Mouse (Mus musculus): ENCODE results near the gene Cwh43. TPM values are rescaled to one million over a fixed set of nuclear protein-coding genes. Genes with fewer than 3 reads are reported as not detected.

The Cwh43 gene
- polyA plus RNA-seq, 1 experiment from 2014 or later, result 0.32 TPM

- Histone ChIP-seq H3K36me3 (no peaks in the 10 kb centered on the region), H3K27ac (replicated peaks) (peak overlapping the region; percentile 98), H3K9ac (peak overlapping the region; percentile 85), H3K4me1 (replicated peaks) (peaks cover 38% of the 10 kb centered on the region), H3K4me2 (peak overlapping the region; percentile 88), H3K27me3 (no peaks in the 10 kb centered on the region), H3K9me3 (no peaks in the 10 kb centered on the region), H3K4me3 (peak overlapping the region; percentile 94)
- WGBS, result under 1% methylated on average over 37 of the region's 37 CpGs
- peak; percentile 94 for ATAC-seq (ENCODE audit: low read depth)
These were observed 84.8 kb downstream of the Cwh43 start for GRCm38 (mm10) chr5:73490596-73491073.

DNA sequence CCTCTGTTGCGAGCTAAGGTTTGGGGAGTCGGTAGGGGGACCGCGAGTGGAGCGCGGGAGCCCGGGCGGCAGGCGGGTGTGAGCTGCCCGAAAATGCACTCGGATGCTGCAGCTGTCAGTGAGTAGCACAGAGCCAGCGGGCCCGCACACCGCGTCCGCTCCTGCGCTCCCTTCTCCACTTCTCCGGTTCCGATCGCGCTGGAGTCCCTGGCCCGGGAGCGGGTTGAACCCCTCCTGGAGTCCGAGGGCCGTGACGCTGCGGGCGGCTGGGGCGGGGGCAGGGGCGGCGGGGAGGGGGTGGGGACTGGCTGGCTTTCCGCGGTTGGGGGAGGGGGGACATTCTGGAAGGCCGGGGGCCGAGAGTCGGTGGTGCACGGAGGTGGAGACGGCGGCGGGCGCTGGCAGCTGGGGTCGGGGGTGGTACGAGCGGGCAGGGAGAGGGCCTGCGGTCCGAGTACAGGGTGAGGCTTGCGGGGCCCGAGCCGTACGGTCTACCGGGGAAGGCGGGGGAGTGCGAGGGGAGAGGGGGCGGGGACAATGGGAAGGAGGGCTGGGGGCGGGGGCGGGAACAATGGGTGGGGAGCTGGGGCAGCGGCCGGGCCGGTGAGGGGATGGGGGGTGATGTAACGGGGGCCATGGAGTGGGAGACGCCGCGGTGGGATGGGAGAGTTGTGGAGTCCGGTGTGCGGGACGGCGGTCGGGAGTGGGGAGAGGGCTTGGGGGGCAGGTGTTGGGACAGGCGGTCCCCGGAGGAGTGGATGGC, 85.4 kb downstream of the Cwh43 start:
- peak; percentile 68 for ATAC-seq (ENCODE audit: low read depth)
- Histone ChIP-seq H3K27ac (replicated peaks) (peak overlapping the region; percentile 98), H3K36me3 (no peaks in the 10 kb centered on the region), H3K4me3 (peak overlapping the region; percentile 94), H3K9me3 (no peaks in the 10 kb centered on the region), H3K4me2 (peak overlapping the region; percentile 88), H3K4me1 (replicated peaks) (peaks cover 35% of the 10 kb centered on the region), H3K27me3 (no peaks in the 10 kb centered on the region), H3K9ac (peak overlapping the region; percentile 85)
- under 1% methylated on average over 66 of the region's 70 CpGs for WGBS

- Histone ChIP-seq H3K4me1 (replicated peaks) (peaks cover 35% of the 10 kb centered on the region), H3K9me3 (no peaks in the 10 kb centered on the region), H3K4me3 (peak overlapping the region; percentile 94), H3K27ac (replicated peaks) (peak overlapping the region; percentile 98), H3K4me2 (peak overlapping the region; percentile 88), H3K9ac (peak overlapping the region; percentile 85), H3K36me3 (no peaks in the 10 kb centered on the region), H3K27me3 (no peaks in the 10 kb centered on the region)
- 0% methylated on average over 55 of the region's 59 CpGs for WGBS
- peak; percentile 59 for ATAC-seq (ENCODE audit: low read depth)
These were observed 86.2 kb downstream of the Cwh43 start for GRCm38 (mm10) chr5:73491837-73492720.

GRCm38 (mm10) chr5:73497401-73497800, 91.5 kb downstream of the Cwh43 start:
- no peaks in the 10 kb centered on the region for H3K9me3 ChIP-seq
- H3K4me3 ChIP-seq, result no peak overlapping the region
- WGBS, result 85% methylated on average over 3 of the region's 3 CpGs
- H3K4me2 ChIP-seq, result no peak overlapping the region
- H3K36me3 ChIP-seq, result no peaks in the 10 kb centered on the region
- H3K4me1 ChIP-seq (replicated peaks), result peaks cover 59% of the 10 kb centered on the region
- no peak overlapping the region for H3K27ac ChIP-seq (replicated peaks)
- no peaks in the 10 kb centered on the region for H3K27me3 ChIP-seq
- ATAC-seq (ENCODE audit: low read depth), result no peak
- no peak overlapping the region for H3K9ac ChIP-seq

DNA sequence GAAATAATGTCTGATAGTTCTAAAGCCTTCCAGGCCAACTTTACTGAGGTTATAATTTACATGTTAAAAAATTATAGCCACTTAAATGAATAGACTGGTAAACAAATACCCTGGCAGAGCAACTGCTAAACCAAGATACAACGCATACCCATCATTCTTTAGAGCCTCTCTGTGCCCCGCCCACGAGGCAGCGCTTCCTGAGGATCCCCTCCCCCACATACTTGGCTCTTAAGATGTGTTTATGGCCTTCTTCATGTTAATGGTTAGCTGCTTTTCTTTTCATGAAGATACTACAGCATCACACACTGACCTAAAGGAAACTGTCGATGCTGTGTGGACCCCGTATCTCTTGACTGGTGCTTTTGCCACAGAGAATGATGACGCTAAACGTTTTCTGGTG, 92.7 kb downstream of the Cwh43 start:
- H3K4me3 ChIP-seq, result no peak overlapping the region
- no peak overlapping the region for H3K4me2 ChIP-seq
- no peak overlapping the region for H3K9ac ChIP-seq
- no peak overlapping the region for H3K27ac ChIP-seq (replicated peaks)
- no peaks in the 10 kb centered on the region for H3K27me3 ChIP-seq
- no peaks in the 10 kb centered on the region for H3K9me3 ChIP-seq
- 72% methylated on average over 8 of the region's 8 CpGs for WGBS
- no peak for ATAC-seq (ENCODE audit: low read depth)
- peaks cover 58% of the 10 kb centered on the region for H3K4me1 ChIP-seq (replicated peaks)
- H3K36me3 ChIP-seq, result no peaks in the 10 kb centered on the region

- WGBS, result 89% methylated on average over 7 of the region's 7 CpGs
- no peak overlapping the region for H3K27ac ChIP-seq (replicated peaks)
- no peak overlapping the region for H3K4me3 ChIP-seq
- H3K27me3 ChIP-seq, result no peaks in the 10 kb centered on the region
- H3K36me3 ChIP-seq, result no peaks in the 10 kb centered on the region
- no peak overlapping the region for H3K4me2 ChIP-seq
- H3K9ac ChIP-seq, result no peak overlapping the region
- peaks cover 44% of the 10 kb centered on the region for H3K4me1 ChIP-seq (replicated peaks)
- no peaks in the 10 kb centered on the region for H3K9me3 ChIP-seq
- no peak for ATAC-seq (ENCODE audit: low read depth)
These were observed 95.1 kb downstream of the Cwh43 start for GRCm38 (mm10) chr5:73500867-73501440.

DNA sequence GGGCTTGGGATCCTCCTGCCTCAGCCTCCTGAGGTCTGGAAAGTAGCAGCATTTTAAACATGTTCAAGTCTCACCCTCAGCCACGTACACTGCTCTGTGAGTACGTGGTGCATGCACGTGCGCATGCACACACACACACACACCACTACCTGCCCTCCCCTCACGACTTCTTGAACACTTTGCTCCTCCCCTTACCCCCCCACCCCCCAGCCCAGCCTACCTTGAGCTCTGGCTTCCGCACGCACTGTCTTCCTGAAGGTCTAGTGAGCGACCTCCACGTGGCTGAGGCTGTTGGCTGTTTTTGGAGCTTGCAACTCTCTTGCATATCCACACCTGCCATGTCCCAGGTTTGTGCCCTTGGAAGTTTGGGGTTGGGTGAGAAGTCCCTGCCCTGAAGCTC, 96.5 kb downstream of the Cwh43 start:
- no peak for ATAC-seq (ENCODE audit: low read depth)
- 93% methylated on average over 9 of the region's 9 CpGs for whole genome bisulfite sequencing

More for the DNA sequence above, 96.5 kb downstream of the Cwh43 start:
- no peak overlapping the region for H3K27ac ChIP-seq (replicated peaks)
- H3K4me3 ChIP-seq, result no peak overlapping the region
- H3K27me3 ChIP-seq, result no peaks in the 10 kb centered on the region
- H3K9me3 ChIP-seq, result no peaks in the 10 kb centered on the region
- H3K36me3 ChIP-seq, result no peaks in the 10 kb centered on the region
- H3K4me1 ChIP-seq (replicated peaks), result peaks cover 48% of the 10 kb centered on the region
- H3K9ac ChIP-seq, result no peak overlapping the region
- H3K4me2 ChIP-seq, result no peak overlapping the region

Other genes with a start within 250 kb of the Cwh43 start
- 41.5 and 45.4 TPM in 2 replicates for gene Fryl, start 149.5 kb upstream of the Cwh43 start, polyA plus RNA-seq (2015; fragmentation: Nextera tagmentation; extraction: Ambion mirVana)
- gene Ociad1, start 113.3 kb upstream of the Cwh43 start, polyA plus RNA-seq (2015; fragmentation: Nextera tagmentation; extraction: Ambion mirVana), result 302 and 310 TPM in 2 replicates
- 19.1 and 21.9 TPM in 2 replicates for gene Ociad2, start 65.0 kb upstream of the Cwh43 start, polyA plus RNA-seq (2015; fragmentation: Nextera tagmentation; extraction: Ambion mirVana)
- 49.7 and 56.6 TPM in 2 replicates for gene Dcun1d4, start 74.9 kb downstream of the Cwh43 start, polyA plus RNA-seq (2015; fragmentation: Nextera tagmentation; extraction: Ambion mirVana)
- gene Lrrc66, start 226.5 kb downstream of the Cwh43 start, polyA plus RNA-seq (2015; fragmentation: Nextera tagmentation; extraction: Ambion mirVana), result not detected in 2 replicates
- 38.1 and 39.7 TPM in 2 replicates for gene Sgcb, start 241.7 kb downstream of the Cwh43 start, polyA plus RNA-seq (2015; fragmentation: Nextera tagmentation; extraction: Ambion mirVana)
- gene Spata18, start 245.3 kb downstream of the Cwh43 start, polyA plus RNA-seq (2015; fragmentation: Nextera tagmentation; extraction: Ambion mirVana), result 0.22 and 0.23 TPM in 2 replicates

Measured in neural tube, embryonic 13.5 days (tissue).